Mouse (Mus musculus) stomach, embryonic 15.5 days (tissue): Measurements from ENCODE around the gene Zfp618. TPM values are rescaled to one million over a fixed set of nuclear protein-coding genes. Genes with fewer than 3 reads are reported as not detected.

Experiments used
- ATAC-seq: fragments of 200-750 bp; cut with Nextera tagmentation; 2 replicates; pipeline ENCODE4 v1.8.0; 2017; ENCODE audit warnings: low read depth, moderate number of reproducible peaks, moderate TSS enrichment; ENCODE audit not compliant: insufficient read depth, low FRiP score
- H3K27ac ChIP-seq: fragments of 300-500 bp; sonication (generic); 2 replicates; pipeline ENCODE4 v1.5.1; 2015; ENCODE audit warnings: mild to moderate bottlenecking, inconsistent platforms
- H3K27me3 ChIP-seq: fragments of 300-500 bp; sonication (generic); replicated peaks from 2 replicates; pipeline ENCODE4 v1.6.1; 2015; ENCODE audit warnings: inconsistent platforms
- H3K36me3 ChIP-seq: fragments of 300-500 bp; sonication (generic); 2 replicates; pipeline ENCODE4 v1.6.1; 2015; ENCODE audit warnings: inconsistent platforms
- H3K4me1 ChIP-seq: fragments of 300-500 bp; sonication (generic); 2 replicates; pipeline ENCODE4 v1.6.1; 2015; ENCODE audit warnings: inconsistent platforms
- H3K4me2 ChIP-seq: fragments of 300-500 bp; sonication (generic); 2 replicates; pipeline ENCODE4 v1.6.1; 2015; ENCODE audit warnings: mild to moderate bottlenecking, inconsistent platforms
- H3K4me3 ChIP-seq: fragments of 300-500 bp; sonication (generic); replicated peaks from 2 replicates; pipeline ENCODE4 v1.5.1; 2015; ENCODE audit warnings: inconsistent platforms
- H3K9ac ChIP-seq: fragments of 300-500 bp; sonication (generic); 2 replicates; pipeline ENCODE4 v1.6.1; 2015; ENCODE audit warnings: inconsistent platforms
- H3K9me3 ChIP-seq: fragments of 300-500 bp; sonication (generic); 2 replicates; pipeline ENCODE4 v1.6.1; 2016; ENCODE audit warnings: inconsistent platforms
- WGBS: fragments of 180-500 bp; shearing (Covaris S2); methylation state at CpG from one replicate; pipeline ENCODE4 v1.1.7; 2015; 5-methylcytosine and 5-hydroxymethylcytosine counted together
- polyA plus RNA-seq: library from polyadenylated mRNA; unstranded; fragments of >200 nt; fragmentation: Nextera tagmentation; extraction: Ambion mirVana; gene quantifications from 2 replicates; pipeline ENCODE4 v1.2.1, GENCODE M21; 2015

Gene Zfp618
- polyA plus RNA-seq, 1 experiment from 2014 or later, result 17.0 TPM

- H3K27ac ChIP-seq, result no peak overlapping the region
- peaks cover 23% of the 10 kb centered on the region for H3K4me1 ChIP-seq
- no peak overlapping the region for H3K9ac ChIP-seq
- no peak overlapping the region for H3K4me2 ChIP-seq
- WGBS, result 82% methylated on average over 2 of the region's 2 CpGs
- no peaks in the 10 kb centered on the region; the same call in 1 of the 2 replicates for H3K36me3 ChIP-seq
- ATAC-seq, result no peak
- no peak overlapping the region for H3K4me3 ChIP-seq
- no peaks in the 10 kb centered on the region for H3K27me3 ChIP-seq
- no peaks in the 10 kb centered on the region for H3K9me3 ChIP-seq
These were observed 107.8 kb downstream of the Zfp618 start for GRCm38 (mm10) chr4:63073139-63073538.

- Histone ChIP-seq H3K36me3 (peaks cover 19% of the 10 kb centered on the region), H3K4me3 (no peak overlapping the region), H3K4me2 (no peak overlapping the region), H3K4me1 (0 out of 2 replicates have a peak, but pooled peaks cover 3% of the 10 kb centered on the region), H3K9ac (no peak overlapping the region), H3K27ac (no peak overlapping the region), H3K9me3 (no peaks in the 10 kb centered on the region), H3K27me3 (no peaks in the 10 kb centered on the region)
- 73% methylated on average over 7 of the region's 7 CpGs for WGBS
- no peak for ATAC-seq
These were observed 113.8 kb downstream of the Zfp618 start for GRCm38 (mm10) chr4:63079159-63079558.

GRCm38 (mm10) chr4:63084473-63084889, 119.1 kb downstream of the Zfp618 start:
- no peak for ATAC-seq

GRCm38 (mm10) chr4:63089484-63089883, 124.1 kb downstream of the Zfp618 start:
- WGBS, result 80% methylated on average over 1 of the region's 1 CpGs
- Histone ChIP-seq H3K4me1 (no peaks in the 10 kb centered on the region), H3K36me3 (peaks cover 3% of the 10 kb centered on the region; the same call in 1 of the 2 replicates), H3K9ac (no peak overlapping the region), H3K4me2 (no peak overlapping the region), H3K27me3 (no peaks in the 10 kb centered on the region), H3K9me3 (no peaks in the 10 kb centered on the region), H3K27ac (no peak overlapping the region), H3K4me3 (no peak overlapping the region)
- ATAC-seq, result 0 out of 2 replicates have a peak, but pooled peaks have one; percentile 8

More at GRCm38 (mm10) chr4:63084473-63084889, 119.1 kb downstream of the Zfp618 start:
- 77% methylated on average over 8 of the region's 8 CpGs for WGBS
- Histone ChIP-seq H3K4me3 (no peak overlapping the region), H3K36me3 (peaks cover 23% of the 10 kb centered on the region), H3K27me3 (no peaks in the 10 kb centered on the region), H3K4me2 (no peak overlapping the region), H3K9me3 (no peaks in the 10 kb centered on the region), H3K27ac (no peak overlapping the region), H3K9ac (no peak overlapping the region), H3K4me1 (no peaks in the 10 kb centered on the region)

- 77% methylated on average over 5 of the region's 5 CpGs for WGBS
- Histone ChIP-seq H3K4me1 (no peaks in the 10 kb centered on the region), H3K9me3 (no peaks in the 10 kb centered on the region), H3K4me2 (no peak overlapping the region), H3K9ac (no peak overlapping the region), H3K27ac (no peak overlapping the region), H3K36me3 (peaks cover 9% of the 10 kb centered on the region; the same call in 1 of the 2 replicates), H3K4me3 (no peak overlapping the region), H3K27me3 (no peaks in the 10 kb centered on the region)
- no peak for ATAC-seq
These were observed 125.8 kb downstream of the Zfp618 start for GRCm38 (mm10) chr4:63091151-63091550.

- Histone ChIP-seq H3K9me3 (no peaks in the 10 kb centered on the region), H3K27ac (no peak overlapping the region), H3K36me3 (peaks cover 20% of the 10 kb centered on the region), H3K27me3 (no peaks in the 10 kb centered on the region), H3K9ac (no peak overlapping the region), H3K4me3 (no peak overlapping the region), H3K4me2 (no peak overlapping the region), H3K4me1 (no peaks in the 10 kb centered on the region)
- 72% methylated on average over 1 of the region's 1 CpGs for WGBS
- no peak for ATAC-seq
These were observed 132.2 kb downstream of the Zfp618 start for GRCm38 (mm10) chr4:63097603-63098002.

GRCm38 (mm10) chr4:63100478-63100877, 135.1 kb downstream of the Zfp618 start:
- no peak for ATAC-seq
- no peaks in the 10 kb centered on the region for H3K4me1 ChIP-seq
- no peak overlapping the region for H3K4me3 ChIP-seq
- H3K36me3 ChIP-seq, result peaks cover 15% of the 10 kb centered on the region
- H3K9ac ChIP-seq, result no peak overlapping the region
- no peak overlapping the region for H3K4me2 ChIP-seq
- no peaks in the 10 kb centered on the region for H3K27me3 ChIP-seq
- H3K9me3 ChIP-seq, result no peaks in the 10 kb centered on the region
- WGBS, result 82% methylated on average over 11 of the region's 11 CpGs
- H3K27ac ChIP-seq, result no peak overlapping the region

- WGBS, result 78% methylated on average over 4 of the region's 4 CpGs
- Histone ChIP-seq H3K4me1 (no peaks in the 10 kb centered on the region), H3K9me3 (no peaks in the 10 kb centered on the region), H3K27me3 (no peaks in the 10 kb centered on the region), H3K4me2 (no peak overlapping the region), H3K4me3 (no peak overlapping the region), H3K9ac (no peak overlapping the region), H3K27ac (no peak overlapping the region), H3K36me3 (peaks cover 13% of the 10 kb centered on the region)
- ATAC-seq, result no peak
These were observed 136.7 kb downstream of the Zfp618 start for GRCm38 (mm10) chr4:63102025-63102424.

- Histone ChIP-seq H3K9me3 (no peaks in the 10 kb centered on the region), H3K4me1 (no peaks in the 10 kb centered on the region), H3K27me3 (no peaks in the 10 kb centered on the region), H3K4me3 (no peak overlapping the region), H3K36me3 (peaks cover 3% of the 10 kb centered on the region; the same call in 1 of the 2 replicates), H3K9ac (no peak overlapping the region), H3K4me2 (no peak overlapping the region), H3K27ac (no peak overlapping the region)
- ATAC-seq, result no peak
- 94% methylated on average over 8 of the region's 8 CpGs for WGBS
These were observed 140.3 kb downstream of the Zfp618 start for GRCm38 (mm10) chr4:63105651-63106050.

GRCm38 (mm10) chr4:63118639-63119437, 153.5 kb downstream of the Zfp618 start:
- H3K9me3 ChIP-seq, result no peaks in the 10 kb centered on the region
- ATAC-seq, result peak; percentile 71
- no peak overlapping the region for H3K4me3 ChIP-seq
- WGBS, result 81% methylated on average over 5 of the region's 5 CpGs
- H3K27ac ChIP-seq, result no peak overlapping the region
- no peak overlapping the region for H3K9ac ChIP-seq
- no peaks in the 10 kb centered on the region for H3K4me1 ChIP-seq
- H3K27me3 ChIP-seq, result no peaks in the 10 kb centered on the region
- peaks cover 33% of the 10 kb centered on the region for H3K36me3 ChIP-seq
- no peak overlapping the region for H3K4me2 ChIP-seq

GRCm38 (mm10) chr4:63124861-63125466, 159.6 kb downstream of the Zfp618 start:
- peaks cover 16% of the 10 kb centered on the region for H3K36me3 ChIP-seq
- no peak for ATAC-seq
- WGBS, result 81% methylated on average over 8 of the region's 8 CpGs

More at GRCm38 (mm10) chr4:63124861-63125466, 159.6 kb downstream of the Zfp618 start:
- Histone ChIP-seq H3K4me3 (no peak overlapping the region), H3K9ac (no peak overlapping the region), H3K27ac (no peak overlapping the region), H3K4me2 (no peak overlapping the region), H3K27me3 (no peaks in the 10 kb centered on the region), H3K9me3 (no peaks in the 10 kb centered on the region), H3K4me1 (no peaks in the 10 kb centered on the region)
